9 mouse cellular contexts compared by ENCODE assay signal in the genomic region with DNA sequence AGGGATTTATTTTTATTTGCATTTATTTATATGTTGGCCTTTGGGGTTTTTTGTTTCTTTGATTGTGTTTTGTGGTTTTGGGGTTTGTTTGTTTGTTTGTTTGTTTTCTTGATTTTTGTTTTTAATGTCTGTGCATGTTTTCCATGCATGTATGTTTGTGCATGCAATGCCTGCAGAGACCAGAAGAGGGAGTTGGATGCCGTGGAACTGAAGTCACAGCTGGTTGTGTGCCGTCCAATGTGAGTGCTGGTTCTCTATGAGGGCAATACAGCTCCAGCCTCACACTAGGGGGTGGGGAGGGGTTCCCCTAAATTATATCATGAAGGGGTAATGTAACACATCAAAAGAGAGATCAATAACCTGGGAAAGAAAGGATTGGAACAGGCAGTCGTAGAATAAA. TPM values are rescaled to one million over a fixed set of nuclear protein-coding genes. Genes with fewer than 3 reads are reported as not detected.
A peak's percentile ranks its signal among the peaks of the same experiment; 100 is the strongest.
DNase-seq lines count a peak whose midpoint lies in the region; ATAC-seq lines count a peak whose summit lies in the region.
"Had no signal": no experiment of that assay in that cellular context is flagged by ENCODE, and none has a peak within 500 bp of the region (broad histone marks: within the 10 kb centered on the region; RNA-seq: fewer than 3 reads in every experiment).

No protein-coding gene starts in this region.

- H3K9me3 ChIP-seq in forebrain, embryonic 11.5 days (ENCODE audit: control insufficient read depth, low read length), result no peaks in the 10 kb centered on the region
- no peaks in the 10 kb centered on the region for H3K9me3 ChIP-seq in forebrain, embryonic 10.5 days
- no peaks in the 10 kb centered on the region for H3K9me3 ChIP-seq in neural tube, embryonic 15.5 days (replicated peaks)
- no peaks in the 10 kb centered on the region for H3K9me3 ChIP-seq in heart, embryonic 11.5 days (replicated peaks; ENCODE audit: control insufficient read depth, low read length)
- H3K9me3 ChIP-seq: heart, embryonic 15.5 days had no signal

- no peaks in the 10 kb centered on the region for H3K4me1 ChIP-seq in forebrain, embryonic 11.5 days (replicated peaks; ENCODE audit: control insufficient read depth, insufficient read depth, low read length)
- H3K4me1 ChIP-seq in forebrain, embryonic 10.5 days, result no peaks in the 10 kb centered on the region
- peaks cover 7% of the 10 kb centered on the region; the same call in 1 of the 2 replicates for H3K4me1 ChIP-seq in neural tube, embryonic 15.5 days
- H3K4me1 ChIP-seq in heart, embryonic 11.5 days (ENCODE audit: control insufficient read depth, insufficient read depth, low read length), result no peaks in the 10 kb centered on the region

- no peak overlapping the region for H3K4me2 ChIP-seq in forebrain, embryonic 11.5 days (ENCODE audit: low read depth, low read length, severe bottlenecking)
- no peak overlapping the region for H3K4me2 ChIP-seq in neural tube, embryonic 15.5 days
- no peak overlapping the region for H3K4me2 ChIP-seq in heart, embryonic 11.5 days
- H3K4me2 ChIP-seq: heart, embryonic 15.5 days had no signal

- DNase-seq in forebrain, embryonic 11.5 days (ENCODE audit: low spot score), result peak; percentile 59
- no peak for DNase-seq in forebrain, embryonic 10.5 days (ENCODE audit: extremely low spot score, low spot score)
- DNase-seq in neural tube, embryonic 10.5 days (ENCODE audit: extremely low spot score, low spot score), result peak; percentile 40
- DNase-seq in induced T-regulatory cell, adult 2 months (ENCODE audit: low read depth), result peak; percentile 70
- DNase-seq in thymus, postnatal 25 days, result peak; percentile 21
- DNase-seq in right cerebral cortex, postnatal 36 days (ENCODE audit: low spot score in 2 of 2), result no peak

- H3K27ac ChIP-seq in forebrain, embryonic 11.5 days (ENCODE audit: low read depth, low read length), result no peak overlapping the region
- no peak overlapping the region for H3K27ac ChIP-seq in forebrain, embryonic 10.5 days
- no peak overlapping the region for H3K27ac ChIP-seq in neural tube, embryonic 15.5 days (replicated peaks)
- H3K27ac ChIP-seq in heart, embryonic 11.5 days (ENCODE audit: low read depth, low read length), result no peak overlapping the region
- H3K27ac ChIP-seq: heart, embryonic 15.5 days had no signal

- H3K27me3 ChIP-seq in forebrain, embryonic 11.5 days (ENCODE audit: control insufficient read depth, insufficient read depth, low read length), result no peaks in the 10 kb centered on the region
- H3K27me3 ChIP-seq in forebrain, embryonic 10.5 days (ENCODE audit: poor library complexity, severe bottlenecking), result no peaks in the 10 kb centered on the region
- H3K27me3 ChIP-seq in neural tube, embryonic 15.5 days (replicated peaks), result no peaks in the 10 kb centered on the region
- H3K27me3 ChIP-seq in heart, embryonic 11.5 days (ENCODE audit: control insufficient read depth, insufficient read depth, low read length), result peaks cover 2% of the 10 kb centered on the region; the same call in 1 of the 2 replicates
- H3K27me3 ChIP-seq: heart, embryonic 15.5 days had no signal

- ATAC-seq in forebrain, embryonic 11.5 days (replicated peaks; ENCODE audit: low FRiP score), result no peak; the same call in 1 of the 2 replicates
- no peak for ATAC-seq in neural tube, embryonic 15.5 days (ENCODE audit: low FRiP score)
- ATAC-seq in heart, embryonic 11.5 days (replicated peaks; ENCODE audit: insufficient number of reproducible peaks, low FRiP score, low TSS enrichment), result no peak

- H3K4me3 ChIP-seq in forebrain, embryonic 11.5 days (ENCODE audit: low read depth, low read length), result no peak overlapping the region
- H3K4me3 ChIP-seq in forebrain, embryonic 10.5 days, result no peak overlapping the region
- H3K4me3 ChIP-seq in neural tube, embryonic 15.5 days (replicated peaks), result no peak overlapping the region
- no peak overlapping the region for H3K4me3 ChIP-seq in heart, embryonic 11.5 days (ENCODE audit: low read depth, low read length)
- H3K4me3 ChIP-seq: heart, embryonic 15.5 days had no signal

- H3K36me3 ChIP-seq in forebrain, embryonic 11.5 days (ENCODE audit: control insufficient read depth, insufficient read depth, low read length), result no peaks in the 10 kb centered on the region
- H3K36me3 ChIP-seq in forebrain, embryonic 10.5 days (replicated peaks), result no peaks in the 10 kb centered on the region
- H3K36me3 ChIP-seq in neural tube, embryonic 15.5 days, result no peaks in the 10 kb centered on the region
- no peaks in the 10 kb centered on the region for H3K36me3 ChIP-seq in heart, embryonic 11.5 days (ENCODE audit: control insufficient read depth, insufficient read depth, low read length)
- H3K36me3 ChIP-seq: heart, embryonic 15.5 days had no signal

- 53% methylated on average over 3 of the region's 3 CpGs for WGBS in forebrain, embryonic 11.5 days
- 54% methylated on average over 3 of the region's 3 CpGs for WGBS in forebrain, embryonic 10.5 days
- WGBS in neural tube, embryonic 15.5 days, result 47% methylated on average over 3 of the region's 3 CpGs
- WGBS in heart, embryonic 11.5 days (ENCODE audit: insufficient replicate concordance), result 52% methylated on average over 3 of the region's 3 CpGs

- no peak overlapping the region for H3K9ac ChIP-seq in forebrain, embryonic 11.5 days (ENCODE audit: low read length)
- H3K9ac ChIP-seq in neural tube, embryonic 15.5 days (replicated peaks), result no peak overlapping the region
- no peak overlapping the region for H3K9ac ChIP-seq in heart, embryonic 11.5 days (ENCODE audit: low read depth, low read length)
- H3K9ac ChIP-seq: heart, embryonic 15.5 days had no signal

RNA-seq across cellular contexts. Expression of gene Lca5, which starts 58.2 kb away (rescaled TPM):
- polyA plus RNA-seq in forebrain, embryonic 11.5 days (2014; fragmentation: Nextera tagmentation; extraction: Ambion mirVana), result 29.4 TPM in 2 replicates
- 18.1 and 20.0 TPM in 2 replicates for polyA plus RNA-seq in forebrain, embryonic 10.5 days (2016; fragmentation: Nextera tagmentation; extraction: Ambion mirVana)
- polyA plus RNA-seq in neural tube, embryonic 15.5 days (2015; fragmentation: Nextera tagmentation; extraction: Ambion mirVana), result 12.0 and 14.2 TPM in 2 replicates
- 18.5 and 22.8 TPM in 2 replicates for polyA plus RNA-seq in heart, embryonic 11.5 days (2014; fragmentation: Nextera tagmentation; extraction: Ambion mirVana)

Comparison
In these comparisons a context has a peak if more than half of its experiments do, and no peak if none do; other contexts are left out.
1. DNase-seq: peak in forebrain, embryonic 11.5 days (single experiment), neural tube, embryonic 10.5 days (single experiment), induced T-regulatory cell, adult 2 months (single experiment) and thymus, postnatal 25 days (single experiment); none in forebrain, embryonic 10.5 days (single experiment) and right cerebral cortex, postnatal 36 days (0 of 2).